Mouse (Mus musculus) hindbrain, embryonic 11.5 days (tissue): ENCODE measurements around the gene Prr5l. TPM values are rescaled to one million over a fixed set of nuclear protein-coding genes. Genes with fewer than 3 reads are reported as not detected.
A peak's percentile ranks its signal among the peaks of the same experiment; 100 is the strongest.

Source experiments
- ATAC-seq: fragments of 200-750 bp; cut with Nextera tagmentation; 2 replicates; pipeline ENCODE4 v1.8.0; 2017; ENCODE audit warnings: mild to moderate bottlenecking, moderate TSS enrichment, moderate library complexity; ENCODE audit not compliant: low FRiP score
- DNase-seq: peaks from one replicate; pipeline ENCODE4 v3.0.0-alpha.2; 2015; ENCODE audit warnings: low spot score
- H3K27ac ChIP-seq: fragments of 300-500 bp; sonication (generic); 2 replicates; pipeline ENCODE4 v1.5.1; 2014; ENCODE audit warnings: mild to moderate bottlenecking, low read depth, low read length
- H3K27me3 ChIP-seq: fragments of 300-500 bp; sonication (generic); 2 replicates; pipeline ENCODE4 v1.6.1; 2014; ENCODE audit warnings: mild to moderate bottlenecking, low read length, moderate library complexity, mixed read lengths; ENCODE audit not compliant: control insufficient read depth, insufficient read depth
- H3K36me3 ChIP-seq: fragments of 300-500 bp; sonication (generic); 2 replicates; pipeline ENCODE4 v1.6.1; 2014; ENCODE audit warnings: mild to moderate bottlenecking, low read length, moderate library complexity, mixed read lengths; ENCODE audit not compliant: control insufficient read depth, insufficient read depth
- H3K4me1 ChIP-seq: fragments of 300-500 bp; sonication (generic); replicated peaks from 2 replicates; pipeline ENCODE4 v1.6.1; 2014; ENCODE audit warnings: low read length, mixed read lengths; ENCODE audit not compliant: control insufficient read depth, insufficient read depth
- H3K4me2 ChIP-seq: fragments of 300-500 bp; sonication (generic); replicated peaks from 2 replicates; pipeline ENCODE4 v1.6.1; 2014; ENCODE audit warnings: mild to moderate bottlenecking, low read depth, low read length
- H3K4me3 ChIP-seq: fragments of 300-500 bp; sonication (generic); 2 replicates; pipeline ENCODE4 v1.5.1; 2014; ENCODE audit warnings: low read depth, low read length
- H3K9ac ChIP-seq: fragments of 300-500 bp; sonication (generic); 2 replicates; pipeline ENCODE4 v1.6.1; 2014; ENCODE audit warnings: low read depth, low read length
- H3K9me3 ChIP-seq: fragments of 300-500 bp; sonication (generic); 2 replicates; pipeline ENCODE4 v1.6.1; 2016; ENCODE audit warnings: low read length; ENCODE audit not compliant: control insufficient read depth
- WGBS: fragments of 180-500 bp; shearing (Covaris S2); extraction: QIAGEN DNeasy Blood & Tissue Kit; methylation state at CpG from one replicate; pipeline ENCODE4 v1.1.7; 2014; 5-methylcytosine and 5-hydroxymethylcytosine counted together
- polyA plus RNA-seq: library from polyadenylated mRNA; unstranded; fragments of >200 nt; fragmentation: Nextera tagmentation; extraction: Ambion mirVana; gene quantifications from 2 replicates; pipeline ENCODE4 v1.2.1, GENCODE M21; 2014

Gene Prr5l
- polyA plus RNA-seq, 1 experiment from 2014 or later = 13.2 TPM

DNA sequence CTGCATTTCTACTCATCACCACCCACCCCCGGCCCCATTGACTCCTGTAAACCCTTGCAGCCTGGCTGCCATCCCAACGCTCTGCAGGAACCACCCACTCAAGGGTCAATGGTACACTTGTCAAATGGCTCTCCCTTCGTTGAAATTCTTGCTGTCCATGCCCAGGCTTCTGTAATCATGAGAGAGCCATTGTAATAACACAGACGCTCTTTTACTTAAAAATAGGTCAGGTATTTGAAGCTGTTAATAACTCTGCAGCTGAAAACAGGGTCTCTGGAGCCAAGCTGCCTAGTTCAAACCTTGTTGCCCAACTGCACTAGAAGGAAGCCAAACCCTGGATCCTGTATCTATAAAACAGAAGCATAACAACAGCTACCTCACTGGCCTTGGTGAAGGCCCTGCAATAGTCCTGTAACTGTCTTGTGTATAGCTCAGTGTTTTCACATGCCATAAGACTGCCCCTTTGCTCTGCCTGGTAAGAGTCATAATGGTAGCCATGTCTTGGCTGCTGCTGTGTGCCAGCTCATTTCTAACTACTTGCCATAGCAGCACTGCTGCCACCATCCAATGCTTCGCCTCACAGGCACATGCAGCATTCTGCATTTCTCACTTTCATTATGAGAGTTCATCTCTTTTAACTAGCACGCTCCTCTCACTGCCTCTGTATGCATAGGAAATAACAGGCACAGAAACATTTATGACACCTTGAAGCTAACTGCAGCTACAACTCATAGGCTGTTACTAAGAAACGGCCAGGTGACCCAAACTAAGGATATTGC is 63.7 kb downstream of the Prr5l start:
- no peaks in the 10 kb centered on the region for H3K9me3 ChIP-seq
- ATAC-seq (no peak), DNase-seq (no peak)
- no peaks in the 10 kb centered on the region for H3K4me1 ChIP-seq
- H3K36me3 ChIP-seq = no peaks in the 10 kb centered on the region
- no peaks in the 10 kb centered on the region for H3K27me3 ChIP-seq
- no peak overlapping the region for H3K27ac ChIP-seq
- no peak overlapping the region for H3K4me2 ChIP-seq
- 85% methylated on average over 7 of the region's 7 CpGs for WGBS
- H3K9ac ChIP-seq = no peak overlapping the region
- H3K4me3 ChIP-seq = no peak overlapping the region

DNA sequence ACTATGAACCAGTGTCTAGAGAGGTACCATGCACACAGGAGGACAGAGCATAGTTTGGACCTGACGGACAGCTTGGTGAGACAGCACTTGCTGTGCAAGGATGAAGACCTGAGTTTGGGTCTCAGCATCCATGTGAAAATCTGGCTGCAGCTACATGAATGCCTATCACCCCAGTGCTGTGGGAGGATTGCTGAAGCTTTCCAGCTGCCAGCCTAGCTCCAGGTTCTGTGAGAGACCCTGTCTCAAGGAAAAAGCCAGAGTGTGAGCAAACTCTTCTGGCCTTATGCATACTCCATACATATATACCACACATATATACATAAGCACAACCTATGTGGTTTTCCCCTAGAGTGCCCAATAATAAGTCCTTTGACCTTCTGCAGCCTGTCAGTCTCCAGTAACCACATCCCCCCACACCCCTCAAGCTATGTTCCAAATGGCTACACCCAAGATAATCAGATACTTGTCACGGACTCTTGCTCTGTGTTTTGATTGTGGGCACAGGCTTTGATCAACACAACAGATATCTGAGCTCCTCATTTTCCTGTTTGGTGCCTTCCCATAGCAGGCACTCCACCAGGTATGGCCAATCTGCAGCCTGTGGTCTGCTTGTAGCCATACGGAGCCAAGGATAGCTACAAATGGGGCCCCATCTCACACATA is 66.0 kb downstream of the Prr5l start:
- Histone ChIP-seq H3K9me3 (no peaks in the 10 kb centered on the region), H3K36me3 (no peaks in the 10 kb centered on the region), H3K4me3 (no peak overlapping the region), H3K27ac (no peak overlapping the region), H3K27me3 (no peaks in the 10 kb centered on the region), H3K9ac (no peak overlapping the region), H3K4me1 (no peaks in the 10 kb centered on the region), H3K4me2 (no peak overlapping the region)
- DNase-seq = no peak
- ATAC-seq = no peak
- WGBS = 75% methylated on average over 3 of the region's 3 CpGs

DNA sequence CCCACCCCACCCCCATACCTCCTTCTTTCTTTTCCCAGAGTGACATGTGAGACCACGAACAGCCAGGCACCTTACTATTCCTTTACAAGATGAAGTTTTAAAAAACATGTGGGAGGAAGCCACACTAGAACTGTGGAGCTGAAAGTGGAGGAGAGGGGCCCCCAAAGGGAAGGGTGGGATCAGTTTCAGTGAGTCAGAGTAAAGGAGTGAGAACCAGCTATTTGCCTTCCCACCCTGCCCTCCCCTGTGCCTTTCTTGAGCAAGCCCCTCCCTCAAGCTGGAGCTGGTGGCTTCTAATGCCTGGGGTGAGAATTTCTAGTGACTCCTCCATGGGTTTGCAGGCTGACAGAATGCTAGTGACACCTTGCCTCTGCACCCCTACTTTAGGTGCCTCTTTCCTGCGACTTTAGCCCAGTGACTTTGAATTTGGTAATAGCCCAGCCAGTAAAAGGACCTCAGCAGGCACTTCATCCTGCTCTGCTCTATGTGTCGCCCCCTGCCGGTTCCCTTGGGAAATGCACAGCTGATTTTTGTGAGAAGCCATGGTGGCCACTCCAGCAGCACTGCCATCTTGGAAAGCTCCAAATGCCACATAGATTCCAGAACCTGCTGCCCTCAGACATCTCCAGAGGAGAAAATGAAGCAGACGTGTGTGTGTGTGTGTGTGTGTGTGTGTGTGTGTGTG is 67.4 kb downstream of the Prr5l start:
- H3K27me3 ChIP-seq = no peaks in the 10 kb centered on the region
- WGBS = 37% methylated on average over 5 of the region's 5 CpGs
- no peaks in the 10 kb centered on the region for H3K36me3 ChIP-seq
- DNase-seq = peak; percentile 63
- H3K9me3 ChIP-seq = no peaks in the 10 kb centered on the region
- no peaks in the 10 kb centered on the region for H3K4me1 ChIP-seq
- no peak overlapping the region for H3K4me3 ChIP-seq
- no peak for ATAC-seq
- H3K27ac ChIP-seq = no peak overlapping the region
- no peak overlapping the region for H3K4me2 ChIP-seq
- no peak overlapping the region for H3K9ac ChIP-seq

DNA sequence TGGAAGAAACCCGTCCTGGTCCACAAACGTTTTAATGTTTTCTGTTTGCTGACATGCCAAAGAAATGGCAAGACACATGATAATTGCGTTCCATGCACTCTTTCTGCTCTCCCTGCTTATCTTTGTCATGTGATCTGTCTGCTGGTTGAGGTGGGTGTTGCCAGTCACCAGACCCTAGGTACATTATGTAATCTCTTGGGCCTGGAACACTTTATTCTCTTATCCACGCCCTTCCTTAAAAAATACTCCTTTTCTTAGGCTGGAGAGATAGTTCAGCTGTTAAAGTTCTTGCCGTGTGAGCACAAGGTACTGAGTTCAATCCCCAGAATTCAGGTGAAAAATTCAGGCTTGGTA is 68.6 kb downstream of the Prr5l start:
- Histone ChIP-seq H3K9ac (no peak overlapping the region), H3K9me3 (no peaks in the 10 kb centered on the region), H3K4me2 (no peak overlapping the region), H3K27ac (no peak overlapping the region), H3K4me3 (no peak overlapping the region), H3K36me3 (no peaks in the 10 kb centered on the region), H3K4me1 (no peaks in the 10 kb centered on the region), H3K27me3 (no peaks in the 10 kb centered on the region)
- ATAC-seq (no peak), DNase-seq (no peak)
- 79% methylated on average over 5 of the region's 5 CpGs for WGBS

DNA sequence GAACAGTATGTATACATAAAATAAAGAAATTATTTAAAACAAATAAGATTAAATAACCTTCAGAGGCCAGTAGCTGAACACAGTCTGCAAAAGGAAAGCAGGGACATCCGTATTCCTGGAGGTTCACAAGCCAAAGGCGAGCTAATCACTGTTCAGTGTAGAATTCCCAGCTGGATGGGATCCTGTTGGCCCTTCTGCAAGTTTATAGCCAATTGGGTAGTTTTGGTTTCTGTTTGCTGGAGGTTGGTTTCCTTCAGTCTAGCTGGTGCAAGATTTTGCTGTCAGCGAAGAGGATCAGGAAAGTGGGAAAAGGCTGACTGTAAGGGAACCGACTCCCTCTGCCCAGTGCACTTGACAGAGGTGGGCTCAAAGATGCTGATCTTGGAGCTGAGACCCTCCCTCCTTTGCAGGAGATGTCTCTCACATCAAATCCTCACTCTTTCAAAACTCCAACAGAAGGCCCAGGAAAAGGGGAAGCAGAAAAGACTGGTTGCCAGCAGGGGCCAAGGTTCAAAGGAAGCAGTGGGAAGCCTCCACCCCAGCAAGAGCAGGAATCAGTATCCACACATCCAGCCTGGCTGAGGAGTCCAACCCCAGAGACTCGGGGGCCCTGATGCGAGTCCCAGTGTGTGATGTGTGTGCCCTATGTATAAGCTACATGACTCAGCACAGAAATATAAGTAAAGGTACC is 69.1 kb downstream of the Prr5l start:
- no peak overlapping the region for H3K4me2 ChIP-seq
- H3K27ac ChIP-seq = no peak overlapping the region
- H3K36me3 ChIP-seq = no peaks in the 10 kb centered on the region
- 69% methylated on average over 6 of the region's 6 CpGs for WGBS
- H3K9ac ChIP-seq = no peak overlapping the region
- no peaks in the 10 kb centered on the region for H3K9me3 ChIP-seq
- DNase-seq (no peak), ATAC-seq (no peak)
- no peaks in the 10 kb centered on the region for H3K4me1 ChIP-seq
- H3K4me3 ChIP-seq = no peak overlapping the region
- no peaks in the 10 kb centered on the region for H3K27me3 ChIP-seq

DNA sequence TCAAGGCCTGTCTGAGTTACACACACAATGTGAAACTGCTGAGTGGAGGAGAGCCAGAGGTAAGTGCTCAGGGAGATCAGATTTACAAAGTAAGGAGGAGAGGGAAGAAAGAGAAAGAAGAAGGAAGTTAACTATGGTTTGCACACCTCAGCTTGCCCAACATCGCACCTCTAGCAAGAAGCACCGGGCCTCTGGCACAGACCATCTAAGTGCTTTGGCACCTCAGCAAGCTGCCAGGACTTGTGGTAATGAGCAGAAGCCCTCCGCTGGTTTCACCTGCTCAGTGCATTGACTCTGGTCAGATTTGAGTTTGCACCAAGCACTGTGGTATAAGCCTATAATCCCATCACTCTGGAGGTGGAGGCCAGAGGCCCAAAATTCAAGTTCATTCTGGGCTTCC is 70.9 kb downstream of the Prr5l start:
- H3K9ac ChIP-seq = no peak overlapping the region
- ATAC-seq (no peak), DNase-seq (no peak)
- H3K27me3 ChIP-seq = no peaks in the 10 kb centered on the region
- no peaks in the 10 kb centered on the region for H3K36me3 ChIP-seq
- H3K4me1 ChIP-seq = no peaks in the 10 kb centered on the region
- no peak overlapping the region for H3K4me2 ChIP-seq
- no peak overlapping the region for H3K4me3 ChIP-seq
- 86% methylated on average over 3 of the region's 3 CpGs for whole genome bisulfite sequencing
- no peak overlapping the region for H3K27ac ChIP-seq
- no peaks in the 10 kb centered on the region for H3K9me3 ChIP-seq

DNA sequence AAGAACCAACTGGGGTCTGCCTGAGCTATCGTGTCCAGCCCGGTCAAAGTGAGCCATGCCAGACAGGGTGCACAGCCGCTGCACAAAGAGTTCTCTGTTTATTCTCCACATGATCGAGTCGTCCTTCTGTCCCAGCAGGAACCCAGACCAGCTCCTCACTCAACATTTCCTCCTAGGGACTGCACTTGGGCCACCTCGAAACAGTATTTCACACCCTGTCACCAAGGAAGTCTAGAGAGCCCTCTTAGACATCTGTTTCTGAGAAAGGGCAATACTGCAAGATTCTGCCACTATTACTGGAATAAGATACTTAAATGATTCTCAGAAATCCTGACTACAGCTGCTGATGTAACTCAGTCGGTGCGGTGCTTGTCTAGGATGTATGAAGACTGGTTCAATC is 72.1 kb downstream of the Prr5l start:
- Histone ChIP-seq H3K9me3 (no peaks in the 10 kb centered on the region), H3K4me1 (no peaks in the 10 kb centered on the region), H3K27ac (no peak overlapping the region), H3K27me3 (no peaks in the 10 kb centered on the region), H3K4me3 (no peak overlapping the region), H3K4me2 (no peak overlapping the region), H3K36me3 (no peaks in the 10 kb centered on the region), H3K9ac (no peak overlapping the region)
- WGBS = 64% methylated on average over 8 of the region's 8 CpGs
- DNase-seq (no peak), ATAC-seq (no peak)

DNA sequence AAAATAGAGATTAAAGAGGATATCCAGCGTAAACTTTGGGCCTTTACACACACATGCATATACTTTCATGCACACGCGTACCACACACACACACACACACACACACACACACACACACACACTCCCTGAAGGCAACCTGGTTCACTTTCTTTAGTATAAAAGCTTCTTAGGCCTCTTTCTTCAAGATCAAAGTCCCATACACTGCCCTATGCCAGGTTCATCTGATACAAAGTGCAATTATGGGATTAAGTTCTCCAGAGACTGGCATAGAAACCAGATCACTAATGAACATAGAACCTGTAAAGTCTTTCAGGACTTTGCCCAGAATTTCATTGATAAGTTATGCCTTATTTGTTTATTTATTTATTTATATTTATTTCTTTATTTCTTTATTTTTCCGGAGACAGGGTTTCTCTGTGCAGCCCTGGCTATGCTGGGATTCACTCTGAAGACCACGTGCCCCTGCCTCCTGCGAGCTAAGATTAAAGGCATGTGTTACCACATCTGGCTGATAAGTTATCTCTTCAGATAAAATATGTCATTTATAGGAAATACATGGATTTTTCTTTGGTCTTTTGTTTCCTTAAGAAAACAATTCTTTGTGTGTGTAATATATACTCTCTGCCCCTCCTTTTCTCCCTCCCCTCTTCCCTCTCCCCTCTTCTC is 73.1 kb downstream of the Prr5l start:
- no peaks in the 10 kb centered on the region for H3K9me3 ChIP-seq
- no peaks in the 10 kb centered on the region for H3K36me3 ChIP-seq
- WGBS = 90% methylated on average over 6 of the region's 6 CpGs
- H3K9ac ChIP-seq = no peak overlapping the region
- no peak overlapping the region for H3K4me2 ChIP-seq
- DNase-seq (no peak), ATAC-seq (no peak)
- no peak overlapping the region for H3K4me3 ChIP-seq
- no peak overlapping the region for H3K27ac ChIP-seq
- no peaks in the 10 kb centered on the region for H3K27me3 ChIP-seq
- H3K4me1 ChIP-seq = no peaks in the 10 kb centered on the region
